In the genomic region with DNA sequence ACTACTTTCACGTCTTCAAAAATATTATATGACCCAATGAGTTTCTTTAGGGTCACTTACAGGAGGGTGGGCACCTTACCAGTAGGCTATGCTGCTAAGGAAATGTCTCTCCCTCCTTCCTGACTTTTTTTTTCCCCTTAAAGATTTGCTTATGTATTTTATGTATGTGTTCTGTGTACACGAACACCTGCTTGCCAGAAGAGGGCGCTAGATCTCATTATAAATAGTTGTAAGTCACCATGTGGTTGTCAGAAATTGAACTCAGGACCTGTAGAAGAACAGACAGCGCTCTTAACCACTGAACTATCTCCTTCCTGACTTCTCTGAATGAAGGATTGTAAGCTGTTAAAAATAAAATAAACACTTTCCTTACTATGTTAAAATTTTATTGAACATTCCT, we compare ENCODE assay signal across 23 mouse cellular contexts. TPM values are rescaled to one million over a fixed set of nuclear protein-coding genes. Genes with fewer than 3 reads are reported as not detected.
A peak's percentile ranks its signal among the peaks of the same experiment; 100 is the strongest.
DNase-seq lines count a peak whose midpoint lies in the region; ATAC-seq and TF ChIP-seq lines count a peak whose summit lies in the region.
"Had no signal": no experiment of that assay in that cellular context is flagged by ENCODE, and none has a peak within 500 bp of the region (broad histone marks: within the 10 kb centered on the region; RNA-seq: fewer than 3 reads in every experiment).

No protein-coding gene starts in this region.

- intact Hi-C loops in left cerebral cortex, postnatal 25 days (cut with DNase I) = no loop called here

- no peak overlapping the region for H3K4me3 ChIP-seq in layer of hippocampus, adult 2 months
- H3K4me3 ChIP-seq: embryonic facial prominence, embryonic 13.5 days; hindbrain, embryonic 12.5 days; kidney, embryonic 15.5 days; midbrain, embryonic 15.5 days; myocyte; stomach, embryonic 15.5 days had no signal

- peak; percentile 44 for TF ChIP-seq CTCF in layer of hippocampus, adult 2 months (conservative IDR thresholded peaks at IDR 0.05)

- no peak for DNase-seq in layer of hippocampus, adult 2 months (ENCODE audit: low spot score in 2 of 2)
- DNase-seq in layer of hippocampus, postnatal 10 days (ENCODE audit: low spot score in 2 of 2) = no peak
- DNase-seq in ES-CJ7 (ENCODE audit: low read depth, low spot score) (peak; percentile 12), R1 (ENCODE audit: low read depth, low spot score) (peak; percentile 30)
- no peak for DNase-seq in left cerebral cortex, postnatal 25 days (ENCODE audit: low spot score in 2 of 2)
- no peak for DNase-seq in heart, adult 8-10 months (ENCODE audit: low spot score)
- DNase-seq: adrenal gland, postnatal 14 days; cerebellum, adult 11-12 months; cerebellum, postnatal 14 days; gastrocnemius, postnatal 25 days; heart, postnatal 10 days; left cerebral cortex, postnatal 4 days; right cerebral cortex, postnatal 25 days; thymus, adult 2 months had no signal

- no peak overlapping the region for H3K27ac ChIP-seq in layer of hippocampus, adult 2 months
- H3K27ac ChIP-seq: embryonic facial prominence, embryonic 13.5 days; hindbrain, embryonic 12.5 days; kidney, embryonic 15.5 days; liver, embryonic 14.5 days; midbrain, embryonic 15.5 days; stomach, embryonic 15.5 days had no signal

- ATAC-seq in neutrophil, adult 5-6 weeks (ENCODE audit: extremely low read depth, insufficient number of reproducible peaks, low FRiP score, poor library complexity, severe bottlenecking) = peak; percentile 48; the same call in 1 of the 2 replicates
- ATAC-seq: forebrain, embryonic 14.5 days; midbrain, embryonic 15.5 days had no signal

RNA-seq across cellular contexts. Expression of a gene that starts 23.0 kb away (rescaled TPM):
- total RNA-seq in layer of hippocampus, adult 2 months (2021) = 10 to 100 TPM; 44.8 to 46.0 TPM
- total RNA-seq in layer of hippocampus, postnatal 10 days (2021) = 10 to 100 TPM; 51.1 to 67.9 TPM
- 52.7 and 58.8 TPM in 2 replicates for total RNA-seq in neutrophil, adult 5-6 weeks (2017)
- total RNA-seq in left cerebral cortex, postnatal 25 days (2021) = 10 to 100 TPM; 46.7 to 47.3 TPM
- total RNA-seq in heart, adult 8-10 months (2022) = 10 to 100 TPM in 3 of 4 experiments, 1 to 10 TPM in 1; 6.4 to 11.5 (median 11.1) TPM

RNA-seq across cellular contexts. Expression of a gene that starts 46.3 kb away (rescaled TPM):
- 1 to 10 TPM; 2.5 to 3.1 TPM for total RNA-seq in layer of hippocampus, adult 2 months (2021)
- 1 to 10 TPM; 2.9 to 3.6 TPM for total RNA-seq in layer of hippocampus, postnatal 10 days (2021)
- 0.25 and 0.47 TPM in 2 replicates for total RNA-seq in neutrophil, adult 5-6 weeks (2017)
- 1 to 10 TPM; 3.0 to 3.1 TPM for total RNA-seq in left cerebral cortex, postnatal 25 days (2021)
- total RNA-seq in heart, adult 8-10 months (2022) = 1 to 10 TPM in 1 of 4 experiments, under 1 TPM in 3; 0.44 to 1.5 (median 0.63) TPM

Comparison
In these comparisons a context has a peak if more than half of its experiments do, and no peak if none do; other contexts are left out.
1. DNase-seq: peak in ES-CJ7 (single experiment) and R1 (single experiment); none in layer of hippocampus, adult 2 months (0 of 2), layer of hippocampus, postnatal 10 days (0 of 2), left cerebral cortex, postnatal 25 days (0 of 2) and heart, adult 8-10 months (single experiment).